Mouse (Mus musculus) CH12.LX (cell line): Measurements from ENCODE around the gene Tkt. TPM values are rescaled to one million over a fixed set of nuclear protein-coding genes. Genes with fewer than 3 reads are reported as not detected.

Experiments
- DNase-seq: peaks from one replicate; pipeline ENCODE4 v3.0.0-alpha.2; 2013; ENCODE audit errors: extremely low read depth
- H3K27ac ChIP-seq: 2 replicates; pipeline ENCODE4 v1.5.1; 2012; ENCODE audit warnings: low read depth, mild to moderate bottlenecking, control low read depth, moderate library complexity; ENCODE audit not compliant: insufficient read depth
- H3K27me3 ChIP-seq: replicated peaks from 2 replicates; pipeline ENCODE3; 2012; ENCODE audit warnings: inconsistent platforms
- H3K36me3 ChIP-seq, 2 experiments: replicated peaks in 1 of 2; 2 replicates each; pipeline versions ENCODE3 to v1.6.1; 2012; ENCODE audit warnings: inconsistent platforms in 1 of 2, low read length in 1 of 2, mild to moderate bottlenecking in 1 of 2, mixed read lengths in 1 of 2, moderate library complexity in 1 of 2; ENCODE audit not compliant: control insufficient read depth in 1 of 2, insufficient read depth in 1 of 2
- H3K4me1 ChIP-seq, 2 experiments: 2 replicates each; pipeline ENCODE4 v1.6.1; 2012; ENCODE audit warnings: inconsistent platforms in 1 of 2, moderate library complexity in 1 of 2; ENCODE audit not compliant: insufficient read depth in 2 of 2, control insufficient read depth in 1 of 2
- H3K4me2 ChIP-seq: 2 replicates; pipeline ENCODE4 v1.6.1; 2012; ENCODE audit warnings: low read depth, mild to moderate bottlenecking, control low read depth; ENCODE audit not compliant: poor library complexity, insufficient read depth, severe bottlenecking
- H3K4me3 ChIP-seq, 3 experiments: fragments of 150-350 bp in 1 of 3; sonication (generic) in 1 of 3; replicated peaks in 1 of 3; 2 replicates each; pipeline versions ENCODE3 to v1.5.1; 2011 to 2012; ENCODE audit warnings: low read depth in 2 of 3, low read length in 2 of 3, mild to moderate bottlenecking in 2 of 3, moderate library complexity in 2 of 3, control low read depth in 1 of 3, improper control_type of control experiment in 1 of 3, inconsistent platforms in 1 of 3, mixed read lengths in 1 of 3; ENCODE audit not compliant: poor library complexity in 1 of 3
- H3K79me2 ChIP-seq: replicated peaks from 2 replicates; pipeline ENCODE4 v1.6.1; 2012; ENCODE audit warnings: mild to moderate bottlenecking, moderate library complexity; ENCODE audit not compliant: control insufficient read depth, poor library complexity, insufficient read depth, severe bottlenecking; ENCODE audit errors: extremely low read depth
- H3K9ac ChIP-seq: 2 replicates; pipeline ENCODE4 v1.6.1; 2012; ENCODE audit warnings: low read depth, mild to moderate bottlenecking, control low read depth, moderate library complexity; ENCODE audit not compliant: insufficient read depth
- H3K9me3 ChIP-seq: replicated peaks from 2 replicates; pipeline ENCODE3; 2012; ENCODE audit warnings: low read length, inconsistent platforms, mixed read lengths
- CHD1 ChIP-seq: IDR thresholded peaks from 2 replicates; pipeline ENCODE4 v1.6.1; 2012; ENCODE audit warnings: low read depth, low read length, improper control_type of control experiment, inconsistent platforms
- CTCF ChIP-seq, 2 experiments: IDR thresholded peaks in 1 of 2; conservative IDR thresholded peaks in 1 of 2; 2 replicates each; pipeline ENCODE4 v1.5.1; 2011 to 2012; ENCODE audit warnings: low read depth in 2 of 2, low read length in 2 of 2, improper control_type of control experiment in 1 of 2, inconsistent platforms in 1 of 2, mild to moderate bottlenecking in 1 of 2, moderate library complexity in 1 of 2
- EP300 ChIP-seq: IDR thresholded peaks from 2 replicates; pipeline ENCODE4 v1.6.1; 2011; ENCODE audit warnings: low read length, improper control_type of control experiment
- GABPA ChIP-seq: IDR thresholded peaks from 2 replicates; pipeline ENCODE4 v1.6.1; 2012; ENCODE audit warnings: low read depth, low read length, improper control_type of control experiment, inconsistent platforms; ENCODE audit not compliant: insufficient replicate concordance
- KAT2A ChIP-seq: IDR thresholded peaks from 2 replicates; pipeline ENCODE4 v1.6.1; 2012; ENCODE audit warnings: low read length, improper control_type of control experiment, inconsistent platforms; ENCODE audit not compliant: insufficient replicate concordance
- MAX ChIP-seq: IDR thresholded peaks from 2 replicates; pipeline ENCODE4 v1.6.1; 2011; ENCODE audit warnings: low read length, improper control_type of control experiment
- NRF1 ChIP-seq: IDR thresholded peaks from 2 replicates; pipeline ENCODE4 v1.6.1; 2014; ENCODE audit warnings: low read depth, mild to moderate bottlenecking, inconsistent platforms, low read length, improper control_type of control experiment, moderate library complexity
- PAX5 ChIP-seq: IDR thresholded peaks from 2 replicates; pipeline ENCODE4 v1.6.1; 2012; ENCODE audit warnings: low read length, inconsistent platforms, mixed read lengths
- POLR2A ChIP-seq: IDR thresholded peaks from 2 replicates; pipeline ENCODE4 v1.6.1; 2011; ENCODE audit warnings: low read depth, mild to moderate bottlenecking, improper control_type of control experiment, low read length
- RAD21 ChIP-seq: IDR thresholded peaks from 2 replicates; pipeline ENCODE4 v1.6.1; 2011; ENCODE audit warnings: low read depth, mild to moderate bottlenecking, low read length, improper control_type of control experiment, moderate library complexity
- RCOR1 ChIP-seq: conservative IDR thresholded peaks from 2 replicates; pipeline ENCODE4 v1.6.1; 2012; ENCODE audit warnings: low read depth, mild to moderate bottlenecking, inconsistent platforms, low read length, improper control_type of control experiment
- SMC3 ChIP-seq: IDR thresholded peaks from 2 replicates; pipeline ENCODE4 v1.6.1; 2011; ENCODE audit warnings: low read depth, low read length, improper control_type of control experiment
- TCF12 ChIP-seq: IDR thresholded peaks from 2 replicates; pipeline ENCODE4 v1.6.1; 2014; ENCODE audit warnings: low read depth, mild to moderate bottlenecking, inconsistent platforms, low read length, improper control_type of control experiment
- UBTF ChIP-seq: IDR thresholded peaks from 2 replicates; pipeline ENCODE4 v1.6.1; 2012; ENCODE audit warnings: low read depth, mild to moderate bottlenecking, inconsistent platforms, low read length, improper control_type of control experiment, moderate library complexity
- USF1 ChIP-seq: IDR thresholded peaks from 2 replicates; pipeline ENCODE4 v1.6.1; 2014; ENCODE audit warnings: low read depth, mild to moderate bottlenecking, inconsistent platforms, low read length, improper control_type of control experiment
- USF2 ChIP-seq: conservative IDR thresholded peaks from 2 replicates; pipeline ENCODE4 v1.6.1; 2011; ENCODE audit warnings: low read depth, low read length, improper control_type of control experiment
- ZC3H11A ChIP-seq: IDR thresholded peaks from 2 replicates; pipeline ENCODE4 v1.6.1; 2012; ENCODE audit warnings: low read depth, mild to moderate bottlenecking, inconsistent platforms, low read length, improper control_type of control experiment
- ZMIZ1 ChIP-seq: IDR thresholded peaks from 2 replicates; pipeline ENCODE4 v1.6.1; 2012; ENCODE audit warnings: low read depth, mild to moderate bottlenecking, inconsistent platforms, low read length, improper control_type of control experiment
- ZNF384 ChIP-seq: IDR thresholded peaks from 2 replicates; pipeline ENCODE4 v1.6.1; 2012; ENCODE audit warnings: low read depth, low read length, improper control_type of control experiment, inconsistent platforms
- dilution Hi-C: fragments of 300-500 bp; cut with MboI; formaldehyde crosslinking; loops from 2 replicates; pipeline ENCODE4 v1.14.3; 2020; ENCODE audit warnings: low sequenced_read_pairs; ENCODE audit not compliant: extremely low pct_unique_long_range_greater_than_20kb, extremely low pct_ligation_motif_present
- in situ Hi-C: fragments of 300-500 bp; cut with MboI; formaldehyde crosslinking; loops from 3 replicates; pipeline ENCODE4 v1.14.3; 2019; ENCODE audit warnings: low sequenced_read_pairs, low pct_ligation_motif_present, low pct_unique_long_range_greater_than_20kb, mixed read lengths
- polyA plus RNA-seq: library from polyadenylated mRNA; unstranded; fragments of >175 nt; gene quantifications from 2 replicates; pipeline ENCODE4 v1.2.1, GENCODE M21; 2012; ENCODE audit warnings: low read depth; ENCODE audit not compliant: insufficient read length
- total RNA-seq, 2 experiments: library from RNA; depleted of rRNA; stranded (reverse); fragments of 300-350 nt in 1 of 2; fragments of >200 nt in 1 of 2; gene quantifications; 2 replicates each; pipeline ENCODE4 v1.2.3; 2012 to 2014

Gene Tkt
- total and polyA plus RNA-seq, 3 experiments = 450 to 837 (median 456) TPM

DNA sequence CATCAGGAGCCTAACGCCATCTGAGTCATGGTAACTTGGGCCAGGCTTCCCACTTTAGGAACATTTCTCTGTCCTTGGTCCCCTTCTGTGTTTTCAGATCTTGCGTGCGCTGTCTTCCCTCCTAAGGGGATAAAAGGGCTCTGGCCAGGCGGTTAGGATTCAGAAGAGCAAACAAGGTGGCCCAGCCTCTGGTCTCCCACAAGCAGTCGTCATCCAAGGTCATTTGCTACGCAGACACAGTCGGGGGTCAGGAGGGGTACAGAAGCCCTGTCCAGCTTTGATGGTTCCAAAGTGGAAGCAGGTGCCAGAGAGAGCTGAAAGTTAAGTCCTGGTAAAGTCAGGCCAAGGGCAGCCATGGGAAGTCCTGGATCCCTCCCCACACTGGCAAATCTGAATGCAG, 42.8 kb downstream of the Tkt start:
- peaks cover 37 to 65% of the 10 kb centered on the region in 2 experiments for H3K4me1 ChIP-seq
- H3K4me2 ChIP-seq = no peak overlapping the region
- H3K9ac ChIP-seq = no peak overlapping the region
- dilution Hi-C loops = no loop called here
- in situ Hi-C loops = no loop called here
- H3K4me3 ChIP-seq = no peak overlapping the region
- H3K27me3 ChIP-seq = no peaks in the 10 kb centered on the region
- H3K27ac ChIP-seq = no peak overlapping the region
- no peaks in the 10 kb centered on the region for H3K9me3 ChIP-seq
- H3K79me2 ChIP-seq = no peaks in the 10 kb centered on the region
- TF ChIP-seq ZNF384 = no peak
- no peak for TF ChIP-seq TCF12
- TF ChIP-seq CHD1 = no peak
- TF ChIP-seq USF2 = no peak
- no peak for TF ChIP-seq KAT2A
- no peak for TF ChIP-seq UBTF
- no peak for TF ChIP-seq POLR2A
- no peak for TF ChIP-seq NRF1
- no peak for TF ChIP-seq ZMIZ1
- no peak for TF ChIP-seq RCOR1
- TF ChIP-seq MAX = no peak
- no peak for TF ChIP-seq PAX5
- TF ChIP-seq USF1 = no peak
- no peak for TF ChIP-seq EP300
- TF ChIP-seq, all 38 proteins: peak for 0
- peaks cover 8 to 22% of the 10 kb centered on the region in 2 experiments for H3K36me3 ChIP-seq
- no peak for DNase-seq

- Histone ChIP-seq H3K79me2 (no peaks in the 10 kb centered on the region), H3K27ac (no peak overlapping the region), H3K4me1 (peaks cover 38 to 65% of the 10 kb centered on the region in 2 experiments), H3K4me2 (peak overlapping the region; percentile 12; the same call in 1 of the 2 replicates), H3K4me3 (no peak overlapping the region), H3K9me3 (no peaks in the 10 kb centered on the region), H3K9ac (no peak overlapping the region), H3K27me3 (no peaks in the 10 kb centered on the region), H3K36me3 (peaks cover 10 to 27% of the 10 kb centered on the region in 2 experiments)
- in situ Hi-C loops (no loop called here), dilution Hi-C loops (no loop called here)
- peak; percentile 78 for DNase-seq
- TF ChIP-seq ZC3H11A = peak; percentile 91
- peak; percentile 94 to 96 for TF ChIP-seq CTCF (conservative IDR thresholded peaks at IDR 0.05 in 1 of 2, IDR thresholded peaks at IDR 0.05 in 1 of 2; ENCODE audit: low read depth in 2 of 2, low read length in 2 of 2)
- peak; percentile 95 for TF ChIP-seq RAD21
- peak; percentile 99 for TF ChIP-seq SMC3
- TF ChIP-seq GABPA = no peak
Measured at GRCm38 (mm10) chr14:30591417-30591816, 43.3 kb downstream of the Tkt start.
